Mouse (Mus musculus) embryonic fibroblast, embryonic 13.5 days (primary cell): ENCODE data around the gene Lrrc28.

Experiments used
- CTCF ChIP-seq: IDR thresholded peaks from 2 replicates; pipeline ENCODE4 v1.5.1; 2011; ENCODE audit warnings: mild to moderate bottlenecking, control low read depth, low read length, moderate library complexity, borderline replicate concordance; ENCODE audit not compliant: insufficient read depth
- POLR2A ChIP-seq: IDR thresholded peaks from 2 replicates; pipeline ENCODE4 v1.6.1; 2011; ENCODE audit warnings: low read depth, mild to moderate bottlenecking, control low read depth, low read length, moderate library complexity

DNA sequence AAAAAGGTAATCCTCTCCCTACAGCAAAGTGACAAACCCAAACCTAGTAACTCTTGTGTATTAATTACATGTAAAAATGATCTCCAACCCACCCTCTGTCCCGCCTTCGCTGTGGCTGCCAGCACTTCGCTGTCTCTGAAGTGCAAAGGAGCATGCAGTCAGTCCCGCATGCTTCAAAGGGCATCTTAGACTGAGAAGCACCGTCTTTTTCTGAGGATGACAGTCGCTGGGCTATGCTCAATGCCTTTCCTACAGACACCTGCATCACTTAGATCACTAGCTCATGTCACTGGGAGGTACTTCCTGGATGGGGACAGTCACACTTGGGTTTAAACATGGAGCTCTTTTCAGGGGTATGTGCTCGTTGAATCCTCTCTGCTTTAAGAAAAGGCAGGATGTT is 133.5 kb downstream of the Lrrc28 start:
- TF ChIP-seq POLR2A (no peak), CTCF (no peak)
